9 mouse cellular contexts compared by ENCODE assay signal in the genomic region with DNA sequence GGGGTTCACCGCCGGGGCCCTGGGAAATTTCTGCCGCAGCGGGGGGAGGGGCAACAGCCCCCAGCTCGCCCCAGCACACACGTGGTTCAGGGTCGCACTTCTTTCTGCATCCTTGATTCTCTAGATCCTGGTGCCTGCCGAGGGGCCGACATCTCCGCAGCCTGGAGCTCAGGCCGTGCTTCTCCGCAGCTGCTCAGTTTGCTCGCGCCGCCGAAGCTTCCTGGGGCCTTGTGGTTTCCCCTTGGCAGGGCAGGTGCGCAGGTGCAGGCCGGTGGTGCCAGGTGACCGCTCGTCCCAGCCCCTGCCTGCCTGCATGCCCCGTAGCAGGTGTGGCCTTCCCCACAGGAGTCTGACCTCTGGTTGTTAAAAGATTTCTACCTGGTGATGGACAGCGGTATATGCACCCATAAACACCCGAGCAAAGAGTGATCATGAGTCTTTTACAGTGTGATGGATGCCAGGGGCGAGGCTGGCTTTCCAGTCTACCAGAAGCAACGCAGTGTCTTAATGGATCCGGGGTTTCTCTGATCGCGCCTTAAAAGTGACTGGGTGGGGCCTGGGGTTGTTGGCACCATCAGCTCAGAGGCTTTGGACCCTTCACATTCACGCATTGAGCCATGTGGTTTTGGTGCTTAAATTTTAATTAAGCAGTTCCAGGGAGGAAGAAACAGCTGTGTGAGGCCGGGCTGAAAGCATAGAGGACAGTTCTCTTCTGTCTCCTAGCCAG. TPM values are rescaled to one million over a fixed set of nuclear protein-coding genes. Genes with fewer than 3 reads are reported as not detected.
A peak's percentile ranks its signal among the peaks of the same experiment; 100 is the strongest.
DNase-seq lines count a peak whose midpoint lies in the region; ATAC-seq and TF ChIP-seq lines count a peak whose summit lies in the region.
"Had no signal": no experiment of that assay in that cellular context is flagged by ENCODE, and none has a peak within 500 bp of the region (broad histone marks: within the 10 kb centered on the region; RNA-seq: fewer than 3 reads in every experiment).

No protein-coding gene starts in this region.

- H3K4me3 ChIP-seq in cortical plate, adult 2 months (ENCODE audit: insufficient read depth, low read length): peak overlapping the region; percentile 88
- peak overlapping the region; percentile 41 for H3K4me3 ChIP-seq in heart, postnatal 0 days (ENCODE audit: low read depth, low read length)
- H3K4me3 ChIP-seq: myocyte had no signal

- H3K9ac ChIP-seq in heart, postnatal 0 days (replicated peaks; ENCODE audit: low read depth, low read length): no peak overlapping the region

- H3K36me3 ChIP-seq in heart, postnatal 0 days (replicated peaks; ENCODE audit: control insufficient read depth, insufficient read depth, low read length): no peaks in the 10 kb centered on the region

- H3K9me3 ChIP-seq in heart, postnatal 0 days (replicated peaks; ENCODE audit: control insufficient read depth, low read length): no peaks in the 10 kb centered on the region

- peak overlapping the region; percentile 57 for H3K4me2 ChIP-seq in heart, postnatal 0 days (ENCODE audit: low read depth, low read length)

- no peak for TF ChIP-seq CTCF in cortical plate, adult 2 months (IDR thresholded peaks at IDR 0.05; ENCODE audit: extremely low read depth, insufficient read depth, low read length)
- no peak for TF ChIP-seq CTCF in heart, postnatal 0 days (IDR thresholded peaks at IDR 0.05; ENCODE audit: low read depth)

- no peak for TF ChIP-seq POLR2A in cortical plate, adult 2 months (IDR thresholded peaks at IDR 0.05; ENCODE audit: extremely low read depth, insufficient read depth, low read length)

- peaks cover 3% of the 10 kb centered on the region; the same call in 1 of the 2 replicates for H3K4me1 ChIP-seq in cortical plate, adult 2 months (ENCODE audit: control insufficient read depth, insufficient read depth, low read length)
- H3K4me1 ChIP-seq in heart, postnatal 0 days (ENCODE audit: control insufficient read depth, insufficient read depth): no peaks in the 10 kb centered on the region

- DNase-seq in ovary, postnatal 10 days (ENCODE audit: low spot score): peak; percentile 9
- no peak for DNase-seq in ovary, postnatal 14 days (ENCODE audit: low spot score)
- DNase-seq in heart, postnatal 0 days (ENCODE audit: low spot score): no peak
- DNase-seq in kidney, postnatal 4 days: peak; percentile 49 to 69
- peak; percentile 25 for DNase-seq in spleen, adult 12 weeks (ENCODE audit: low spot score)
- DNase-seq in gastrocnemius, adult 8-10 months (ENCODE audit: low spot score in 2 of 2): no peak

- peak overlapping the region; percentile 66 for H3K27ac ChIP-seq in cortical plate, adult 2 months (ENCODE audit: insufficient read depth, low read length)
- H3K27ac ChIP-seq in heart, postnatal 0 days (ENCODE audit: low read depth): no peak overlapping the region

- H3K27me3 ChIP-seq in heart, postnatal 0 days (ENCODE audit: control insufficient read depth, insufficient read depth, low read length): peaks cover 12% of the 10 kb centered on the region

- TF ChIP-seq EP300 in heart, postnatal 0 days (IDR thresholded peaks at IDR 0.05; ENCODE audit: low read depth): no peak

- no peak for ATAC-seq in heart, postnatal 0 days (ENCODE audit: insufficient read depth, low read depth)
- peak; percentile 44 for ATAC-seq in megakaryocyte, adult 5-6 weeks (ENCODE audit: poor library complexity, severe bottlenecking)

- 12% methylated on average over 30 of the region's 30 CpGs for whole genome bisulfite sequencing in heart, postnatal 0 days

RNA-seq across cellular contexts. Expression of gene Dnajc6, which starts 12.6 kb away (rescaled TPM):
- 144 and 145 TPM in 2 replicates for polyA plus RNA-seq in cortical plate, adult 2 months (2012; rRNA removed)
- 1.2 and 11.6 TPM in 2 replicates for total RNA-seq in heart, postnatal 0 days (2014; rRNA removed; ENCODE audit: low replicate concordance)
- 0.07 and 0.08 TPM in 2 replicates for polyA plus RNA-seq in heart, postnatal 0 days (2015; fragmentation: Nextera tagmentation; extraction: Ambion mirVana)
- total RNA-seq in megakaryocyte, adult 5-6 weeks (2015): 0.16 and 0.76 TPM in 2 replicates
- total RNA-seq in megakaryocyte, adult 5-6 weeks (2017): 0.66 and 1.6 TPM in 2 replicates
- under 1 TPM; 0.07 to 0.29 (median 0.18) TPM for total RNA-seq in gastrocnemius, adult 8-10 months (2022)

Comparison
In these comparisons a context has a peak if more than half of its experiments do, and no peak if none do; other contexts are left out.
1. DNase-seq: peak in ovary, postnatal 10 days (single experiment), kidney, postnatal 4 days (2 of 2) and spleen, adult 12 weeks (single experiment); none in ovary, postnatal 14 days (single experiment), heart, postnatal 0 days (single experiment) and gastrocnemius, adult 8-10 months (0 of 2).